Mouse (Mus musculus) liver, embryonic 16.5 days (tissue): Measurements from ENCODE around the gene Hsf4. TPM values are rescaled to one million over a fixed set of nuclear protein-coding genes. Genes with fewer than 3 reads are reported as not detected.
A peak's percentile ranks its signal among the peaks of the same experiment; 100 is the strongest.
"Not testable (repeated sequence)": the region's sequence is repeated elsewhere in the genome, so short reads cannot be mapped to it uniquely, and the experiment has no call there.

Source experiments
- ATAC-seq: fragments of 200-750 bp; cut with Nextera tagmentation; 2 replicates; pipeline ENCODE4 v1.8.0; 2017; ENCODE audit warnings: low read depth, mild to moderate bottlenecking, moderate number of reproducible peaks, moderate library complexity
- H3K27ac ChIP-seq: fragments of 300-500 bp; sonication (generic); 2 replicates; pipeline ENCODE4 v1.5.1; 2014; ENCODE audit warnings: mild to moderate bottlenecking, low read length
- H3K27me3 ChIP-seq: fragments of 300-500 bp; sonication (generic); 2 replicates; pipeline ENCODE4 v1.6.1; 2014; ENCODE audit warnings: low read depth, low read length, mixed read lengths; ENCODE audit not compliant: control insufficient read depth, insufficient read depth
- H3K36me3 ChIP-seq: fragments of 300-500 bp; sonication (generic); 2 replicates; pipeline ENCODE4 v1.6.1; 2014; ENCODE audit warnings: mild to moderate bottlenecking; ENCODE audit not compliant: control insufficient read depth, insufficient read depth
- H3K4me1 ChIP-seq: fragments of 300-500 bp; sonication (generic); 2 replicates; pipeline ENCODE4 v1.6.1; 2014; ENCODE audit warnings: low read depth, low read length, mixed read lengths; ENCODE audit not compliant: control insufficient read depth
- H3K4me2 ChIP-seq: fragments of 300-500 bp; sonication (generic); 2 replicates; pipeline ENCODE4 v1.6.1; 2014; ENCODE audit warnings: low read depth, low read length, mixed read lengths
- H3K4me3 ChIP-seq: fragments of 300-500 bp; sonication (generic); 2 replicates; pipeline ENCODE4 v1.5.1; 2014; ENCODE audit warnings: low read depth, mild to moderate bottlenecking, low read length
- H3K9ac ChIP-seq: fragments of 300-500 bp; sonication (generic); 2 replicates; pipeline ENCODE4 v1.6.1; 2014; ENCODE audit warnings: low read depth, low read length
- H3K9me3 ChIP-seq: fragments of 300-500 bp; sonication (generic); replicated peaks from 2 replicates; pipeline ENCODE4 v1.6.1; 2016; ENCODE audit warnings: low read length; ENCODE audit not compliant: control insufficient read depth
- WGBS: fragments of 180-500 bp; shearing (Covaris S2); extraction: QIAGEN DNeasy Blood & Tissue Kit; methylation state at CpG from one replicate; pipeline ENCODE4 v1.1.7; 2014; ENCODE audit not compliant: insufficient replicate concordance; 5-methylcytosine and 5-hydroxymethylcytosine counted together
- polyA plus RNA-seq: library from polyadenylated mRNA; unstranded; fragments of >200 nt; fragmentation: Nextera tagmentation; extraction: Ambion mirVana; gene quantifications from 2 replicates; pipeline ENCODE4 v1.2.1, GENCODE M21; 2015

Hsf4 gene
- polyA plus RNA-seq = 0.08 and 0.09 TPM in 2 replicates

DNA sequence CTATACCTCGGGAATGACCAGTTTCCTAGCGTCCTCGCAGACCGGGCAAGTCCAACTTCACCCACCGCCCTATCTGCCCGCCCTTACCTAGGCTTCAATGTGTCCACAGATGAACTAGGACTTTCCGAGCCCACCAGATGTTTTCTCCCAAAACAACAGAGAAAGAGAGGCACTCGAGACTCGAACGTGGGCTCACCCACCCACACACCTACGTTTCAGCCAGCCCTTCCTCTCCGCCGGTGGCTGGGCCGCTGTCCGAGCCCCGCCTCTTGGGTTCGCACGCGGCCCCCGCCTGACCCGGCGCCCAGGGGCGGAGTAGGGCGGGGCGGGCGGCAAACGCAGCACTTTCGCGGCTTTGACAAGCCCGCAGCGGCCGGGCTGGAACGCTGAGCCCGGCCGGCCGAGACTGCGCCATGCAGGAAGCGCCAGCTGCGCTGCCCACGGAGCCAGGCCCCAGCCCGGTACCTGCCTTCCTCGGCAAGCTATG is at the start of gene Hsf4:
TSS of gene Hsf4 (plus strand) at position 341 of the 487 bp plus-strand sequence.
- H3K4me2 ChIP-seq = peak within 1 kb of the TSS; percentile 57
- H3K27me3 ChIP-seq = peaks cover 84% of the 10 kb centered on the region
- H3K9me3 ChIP-seq = no peaks in the 10 kb centered on the region
- H3K9ac ChIP-seq = no peak within 1 kb of the TSS
- ATAC-seq = peak; percentile 53
- H3K4me1 ChIP-seq = peaks cover 22% of the 10 kb centered on the region
- under 1% methylated on average over 42 of the region's 42 CpGs for WGBS
- no peaks in the 10 kb centered on the region for H3K36me3 ChIP-seq
- H3K27ac ChIP-seq = no peak within 1 kb of the TSS
- peak within 1 kb of the TSS; percentile 45 for H3K4me3 ChIP-seq

- Histone ChIP-seq H3K4me2 (no peak overlapping the region), H3K9ac (no peak overlapping the region; the same call in 1 of the 2 replicates), H3K36me3 (no peaks in the 10 kb centered on the region), H3K4me3 (no peak overlapping the region), H3K4me1 (peaks cover 14% of the 10 kb centered on the region), H3K27ac (no peak overlapping the region), H3K9me3 (no peaks in the 10 kb centered on the region), H3K27me3 (no peaks in the 10 kb centered on the region)
- no peak for ATAC-seq
- 74% methylated on average over 7 of the region's 7 CpGs for WGBS
These were observed 45.8 kb upstream of the Hsf4 start for GRCm38 (mm10) chr8:105223850-105224249.

GRCm38 (mm10) chr8:105224413-105225271 is 45.0 kb upstream of the Hsf4 start, which contains the start of gene D230025D16Rik:
D230025D16Rik (plus strand) TSS chr8:105225145.
- Histone ChIP-seq H3K27me3 (no peaks in the 10 kb centered on the region), H3K27ac (peak within 1 kb of the TSS; percentile 94), H3K9me3 (no peaks in the 10 kb centered on the region), H3K4me2 (peak within 1 kb of the TSS; percentile 89), H3K9ac (peak within 1 kb of the TSS; percentile 96), H3K36me3 (no peaks in the 10 kb centered on the region), H3K4me3 (peak within 1 kb of the TSS; percentile 95), H3K4me1 (peaks cover 14% of the 10 kb centered on the region)
- ATAC-seq = peak; percentile 88
- 5% methylated on average over 34 of the region's 34 CpGs for WGBS

GRCm38 (mm10) chr8:105225272-105225593 is 44.4 kb upstream of the Hsf4 start:
- ATAC-seq = no peak
- peak overlapping the region; percentile 81 for H3K4me2 ChIP-seq
- no peaks in the 10 kb centered on the region for H3K36me3 ChIP-seq
- H3K27ac ChIP-seq = peak overlapping the region; percentile 94
- no peaks in the 10 kb centered on the region for H3K27me3 ChIP-seq
- under 1% methylated on average over 27 of the region's 27 CpGs for WGBS
- H3K4me1 ChIP-seq = peaks cover 14% of the 10 kb centered on the region
- peak overlapping the region; percentile 95 for H3K4me3 ChIP-seq
- no peaks in the 10 kb centered on the region for H3K9me3 ChIP-seq
- peak overlapping the region; percentile 96 for H3K9ac ChIP-seq

GRCm38 (mm10) chr8:105225917-105226316 is 43.7 kb upstream of the Hsf4 start:
- H3K9ac ChIP-seq = peak overlapping the region; percentile 96
- peak overlapping the region; percentile 94 for H3K27ac ChIP-seq
- no peaks in the 10 kb centered on the region for H3K36me3 ChIP-seq
- H3K9me3 ChIP-seq = no peaks in the 10 kb centered on the region
- peaks cover 14% of the 10 kb centered on the region for H3K4me1 ChIP-seq
- peak overlapping the region; percentile 81 for H3K4me2 ChIP-seq
- H3K4me3 ChIP-seq = peak overlapping the region; percentile 95
- peak; percentile 20 for ATAC-seq
- WGBS = 11% methylated on average over 6 of the region's 6 CpGs
- H3K27me3 ChIP-seq = no peaks in the 10 kb centered on the region

GRCm38 (mm10) chr8:105231503-105232320 is 37.9 kb upstream of the Hsf4 start:
- H3K4me3 ChIP-seq = no peak overlapping the region
- no peak overlapping the region for H3K27ac ChIP-seq
- no peak overlapping the region for H3K9ac ChIP-seq
- H3K4me1 ChIP-seq = peaks cover 20% of the 10 kb centered on the region
- no peaks in the 10 kb centered on the region for H3K9me3 ChIP-seq
- H3K27me3 ChIP-seq = no peaks in the 10 kb centered on the region
- peaks cover 9% of the 10 kb centered on the region; the same call in 1 of the 2 replicates for H3K36me3 ChIP-seq
- ATAC-seq = no peak
- H3K4me2 ChIP-seq = no peak overlapping the region
- WGBS = 61% methylated on average over 12 of the region's 12 CpGs

GRCm38 (mm10) chr8:105232321-105232693 is 37.3 kb upstream of the Hsf4 start:
- 73% methylated on average over 4 of the region's 4 CpGs for WGBS
- H3K9ac ChIP-seq, H3K4me3 ChIP-seq, H3K27ac ChIP-seq, ATAC-seq, H3K4me2 ChIP-seq, H3K27me3 ChIP-seq, H3K9me3 ChIP-seq, H3K36me3 ChIP-seq: not testable (repeated sequence)
- peaks cover 20% of the 10 kb centered on the region for H3K4me1 ChIP-seq

DNA sequence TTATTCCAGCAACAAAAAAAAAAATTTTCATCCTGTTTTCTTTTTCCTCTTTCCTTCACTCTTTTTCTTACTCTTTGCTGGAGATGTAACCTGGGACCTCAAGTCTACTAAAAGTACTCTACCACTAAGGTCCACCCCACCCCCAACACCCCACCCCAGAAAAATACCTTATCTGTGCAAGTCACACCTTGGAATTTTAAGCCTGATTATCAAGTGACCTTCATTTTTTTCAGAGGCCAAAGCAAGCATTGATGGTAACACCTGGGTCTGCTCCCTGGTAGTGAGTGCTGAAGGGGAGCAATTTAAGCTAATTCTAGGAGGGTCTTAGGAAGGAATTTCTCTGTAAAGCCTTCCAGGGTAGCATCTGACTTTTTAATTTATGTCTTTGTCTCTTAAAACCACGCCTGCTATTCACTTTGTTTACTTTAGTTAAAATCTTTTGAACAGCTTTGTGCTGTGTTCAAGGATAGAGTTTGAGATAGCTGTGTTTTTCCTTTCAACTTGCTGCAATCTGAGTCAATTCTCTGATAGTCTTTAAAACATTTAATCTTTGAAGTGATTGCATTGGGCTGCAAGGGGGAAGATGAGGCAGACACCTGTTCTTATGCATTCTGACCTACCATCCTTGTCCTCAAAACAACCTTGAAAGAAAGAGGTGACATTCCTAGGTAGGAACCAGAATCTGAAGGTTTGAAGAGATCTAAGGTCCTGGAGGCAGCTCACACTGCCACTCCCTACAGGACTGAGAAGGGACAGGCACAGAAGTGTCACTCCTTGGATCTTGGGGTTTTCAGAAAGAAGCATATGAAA is 36.3 kb upstream of the Hsf4 start:
- H3K27ac ChIP-seq = no peak overlapping the region
- H3K4me2 ChIP-seq = peak overlapping the region; percentile 10; the same call in 1 of the 2 replicates
- WGBS = 27% methylated on average over 1 of the region's 1 CpGs
- peaks cover 20% of the 10 kb centered on the region for H3K4me1 ChIP-seq
- no peaks in the 10 kb centered on the region for H3K27me3 ChIP-seq
- peaks cover 9% of the 10 kb centered on the region; the same call in 1 of the 2 replicates for H3K36me3 ChIP-seq
- peak; percentile 43; the same call in 1 of the 2 replicates for ATAC-seq
- H3K4me3 ChIP-seq = no peak overlapping the region
- no peak overlapping the region for H3K9ac ChIP-seq
- H3K9me3 ChIP-seq = no peaks in the 10 kb centered on the region
